Mouse (Mus musculus): ENCODE results near the gene Zfand3. TPM values are rescaled to one million over a fixed set of nuclear protein-coding genes. Genes with fewer than 3 reads are reported as not detected.

Gene Zfand3
- polyA plus RNA-seq, 1 experiment from 2014 or later: 24.2 TPM

GRCm38 (mm10) chr17:30239458-30239857, 234.9 kb downstream of the Zfand3 start:
- Histone ChIP-seq H3K9ac (ENCODE audit: low read depth, low read length) (no peak overlapping the region), H3K4me2 (no peak overlapping the region), H3K27me3 (replicated peaks; ENCODE audit: control insufficient read depth, insufficient read depth, low read length) (no peaks in the 10 kb centered on the region), H3K9me3 (ENCODE audit: control insufficient read depth, low read length) (no peaks in the 10 kb centered on the region), H3K4me3 (ENCODE audit: low read depth, low read length) (no peak overlapping the region), H3K27ac (ENCODE audit: low read depth, low read length) (no peak overlapping the region), H3K36me3 (ENCODE audit: control insufficient read depth, insufficient read depth, low read length) (no peaks in the 10 kb centered on the region), H3K4me1 (replicated peaks; ENCODE audit: control insufficient read depth, insufficient read depth, low read length) (peaks cover 8% of the 10 kb centered on the region; the same call in 1 of the 2 replicates)
- 79% methylated on average over 5 of the region's 5 CpGs for WGBS
- no peak for ATAC-seq (replicated peaks; ENCODE audit: low FRiP score)
- DNase-seq (ENCODE audit: low spot score): no peak

- H3K36me3 ChIP-seq (ENCODE audit: control insufficient read depth, insufficient read depth, low read length): no peaks in the 10 kb centered on the region
- WGBS: 81% methylated on average over 4 of the region's 4 CpGs
- no peak overlapping the region for H3K4me3 ChIP-seq (ENCODE audit: low read depth, low read length)
- no peaks in the 10 kb centered on the region for H3K9me3 ChIP-seq (ENCODE audit: control insufficient read depth, low read length)
- H3K27ac ChIP-seq (ENCODE audit: low read depth, low read length): no peak overlapping the region
- ATAC-seq (replicated peaks; ENCODE audit: low FRiP score) (no peak), DNase-seq (ENCODE audit: low spot score) (no peak)
- H3K4me1 ChIP-seq (replicated peaks; ENCODE audit: control insufficient read depth, insufficient read depth, low read length): peaks cover 16% of the 10 kb centered on the region
- no peak overlapping the region for H3K9ac ChIP-seq (ENCODE audit: low read depth, low read length)
- H3K4me2 ChIP-seq: no peak overlapping the region
- H3K27me3 ChIP-seq (replicated peaks; ENCODE audit: control insufficient read depth, insufficient read depth, low read length): no peaks in the 10 kb centered on the region
Measured at GRCm38 (mm10) chr17:30240659-30241058, 236.1 kb downstream of the Zfand3 start.

- H3K4me1 ChIP-seq (replicated peaks; ENCODE audit: control insufficient read depth, insufficient read depth, low read length): peaks cover 20% of the 10 kb centered on the region
- no peak overlapping the region for H3K9ac ChIP-seq (ENCODE audit: low read depth, low read length)
- ATAC-seq (replicated peaks; ENCODE audit: low FRiP score): no peak
- no peak overlapping the region for H3K4me2 ChIP-seq
- no peaks in the 10 kb centered on the region for H3K27me3 ChIP-seq (replicated peaks; ENCODE audit: control insufficient read depth, insufficient read depth, low read length)
- no peak overlapping the region for H3K4me3 ChIP-seq (ENCODE audit: low read depth, low read length)
- 82% methylated on average over 6 of the region's 6 CpGs for WGBS
- no peak overlapping the region for H3K27ac ChIP-seq (ENCODE audit: low read depth, low read length)
- no peaks in the 10 kb centered on the region for H3K9me3 ChIP-seq (ENCODE audit: control insufficient read depth, low read length)
- H3K36me3 ChIP-seq (ENCODE audit: control insufficient read depth, insufficient read depth, low read length): no peaks in the 10 kb centered on the region
- no peak for DNase-seq (ENCODE audit: low spot score)
Measured at GRCm38 (mm10) chr17:30241061-30241460, 236.5 kb downstream of the Zfand3 start.

- Histone ChIP-seq H3K4me1 (replicated peaks; ENCODE audit: control insufficient read depth, insufficient read depth, low read length) (peaks cover 24% of the 10 kb centered on the region), H3K9me3 (ENCODE audit: control insufficient read depth, low read length) (no peaks in the 10 kb centered on the region), H3K36me3 (ENCODE audit: control insufficient read depth, insufficient read depth, low read length) (no peaks in the 10 kb centered on the region), H3K4me2 (no peak overlapping the region), H3K27me3 (replicated peaks; ENCODE audit: control insufficient read depth, insufficient read depth, low read length) (no peaks in the 10 kb centered on the region), H3K4me3 (ENCODE audit: low read depth, low read length) (no peak overlapping the region), H3K27ac (ENCODE audit: low read depth, low read length) (no peak overlapping the region), H3K9ac (ENCODE audit: low read depth, low read length) (no peak overlapping the region)
- ATAC-seq (replicated peaks; ENCODE audit: low FRiP score) (no peak), DNase-seq (ENCODE audit: low spot score) (no peak)
- 82% methylated on average over 17 of the region's 17 CpGs for WGBS
Measured at GRCm38 (mm10) chr17:30241720-30242322, 237.3 kb downstream of the Zfand3 start.

GRCm38 (mm10) chr17:30242647-30243046, 238.1 kb downstream of the Zfand3 start:
- Histone ChIP-seq H3K36me3 (ENCODE audit: control insufficient read depth, insufficient read depth, low read length) (no peaks in the 10 kb centered on the region), H3K27me3 (replicated peaks; ENCODE audit: control insufficient read depth, insufficient read depth, low read length) (no peaks in the 10 kb centered on the region), H3K4me2 (no peak overlapping the region), H3K4me1 (replicated peaks; ENCODE audit: control insufficient read depth, insufficient read depth, low read length) (peaks cover 24% of the 10 kb centered on the region), H3K9me3 (ENCODE audit: control insufficient read depth, low read length) (no peaks in the 10 kb centered on the region), H3K27ac (ENCODE audit: low read depth, low read length) (no peak overlapping the region), H3K9ac (ENCODE audit: low read depth, low read length) (no peak overlapping the region), H3K4me3 (ENCODE audit: low read depth, low read length) (no peak overlapping the region)
- ATAC-seq (replicated peaks; ENCODE audit: low FRiP score): no peak
- 86% methylated on average over 4 of the region's 4 CpGs for WGBS
- no peak for DNase-seq (ENCODE audit: low spot score)

GRCm38 (mm10) chr17:30243540-30243939, 239.0 kb downstream of the Zfand3 start:
- H3K9ac ChIP-seq (ENCODE audit: low read depth, low read length): no peak overlapping the region
- WGBS: 61% methylated on average over 7 of the region's 7 CpGs
- no peak overlapping the region for H3K4me2 ChIP-seq
- no peaks in the 10 kb centered on the region for H3K36me3 ChIP-seq (ENCODE audit: control insufficient read depth, insufficient read depth, low read length)
- no peak overlapping the region for H3K4me3 ChIP-seq (ENCODE audit: low read depth, low read length)
- DNase-seq (ENCODE audit: low spot score) (no peak), ATAC-seq (replicated peaks; ENCODE audit: low FRiP score) (no peak)
- H3K27me3 ChIP-seq (replicated peaks; ENCODE audit: control insufficient read depth, insufficient read depth, low read length): no peaks in the 10 kb centered on the region
- no peak overlapping the region for H3K27ac ChIP-seq (ENCODE audit: low read depth, low read length)
- H3K4me1 ChIP-seq (replicated peaks; ENCODE audit: control insufficient read depth, insufficient read depth, low read length): peaks cover 24% of the 10 kb centered on the region
- no peaks in the 10 kb centered on the region for H3K9me3 ChIP-seq (ENCODE audit: control insufficient read depth, low read length)

- Histone ChIP-seq H3K36me3 (ENCODE audit: control insufficient read depth, insufficient read depth, low read length) (no peaks in the 10 kb centered on the region), H3K27ac (ENCODE audit: low read depth, low read length) (no peak overlapping the region), H3K27me3 (replicated peaks; ENCODE audit: control insufficient read depth, insufficient read depth, low read length) (no peaks in the 10 kb centered on the region), H3K4me1 (replicated peaks; ENCODE audit: control insufficient read depth, insufficient read depth, low read length) (peaks cover 24% of the 10 kb centered on the region), H3K9ac (ENCODE audit: low read depth, low read length) (no peak overlapping the region), H3K4me3 (ENCODE audit: low read depth, low read length) (no peak overlapping the region), H3K9me3 (ENCODE audit: control insufficient read depth, low read length) (no peaks in the 10 kb centered on the region), H3K4me2 (no peak overlapping the region)
- WGBS: 73% methylated on average over 14 of the region's 14 CpGs
- DNase-seq (ENCODE audit: low spot score) (no peak), ATAC-seq (replicated peaks; ENCODE audit: low FRiP score) (no peak)
Measured at GRCm38 (mm10) chr17:30244651-30245307, 240.2 kb downstream of the Zfand3 start.

GRCm38 (mm10) chr17:30245308-30245706, 240.8 kb downstream of the Zfand3 start:
- no peak for ATAC-seq (replicated peaks; ENCODE audit: low FRiP score)
- WGBS: 74% methylated on average over 10 of the region's 10 CpGs
- H3K36me3 ChIP-seq (ENCODE audit: control insufficient read depth, insufficient read depth, low read length): no peaks in the 10 kb centered on the region
- H3K9me3 ChIP-seq (ENCODE audit: control insufficient read depth, low read length): no peaks in the 10 kb centered on the region
- no peaks in the 10 kb centered on the region for H3K27me3 ChIP-seq (replicated peaks; ENCODE audit: control insufficient read depth, insufficient read depth, low read length)
- peaks cover 24% of the 10 kb centered on the region for H3K4me1 ChIP-seq (replicated peaks; ENCODE audit: control insufficient read depth, insufficient read depth, low read length)
- no peak overlapping the region for H3K27ac ChIP-seq (ENCODE audit: low read depth, low read length)
- H3K4me3 ChIP-seq (ENCODE audit: low read depth, low read length): no peak overlapping the region
- DNase-seq (ENCODE audit: low spot score): no peak
- H3K9ac ChIP-seq (ENCODE audit: low read depth, low read length): no peak overlapping the region
- H3K4me2 ChIP-seq: no peak overlapping the region

- no peaks in the 10 kb centered on the region for H3K4me1 ChIP-seq (replicated peaks; ENCODE audit: control insufficient read depth, insufficient read depth, low read length)
- H3K27ac ChIP-seq (ENCODE audit: low read depth, low read length): no peak overlapping the region
- WGBS: 81% methylated on average over 5 of the region's 5 CpGs
- H3K36me3 ChIP-seq (ENCODE audit: control insufficient read depth, insufficient read depth, low read length): no peaks in the 10 kb centered on the region
- no peak overlapping the region for H3K9ac ChIP-seq (ENCODE audit: low read depth, low read length)
- DNase-seq (ENCODE audit: low spot score) (no peak), ATAC-seq (replicated peaks; ENCODE audit: low FRiP score) (no peak)
- H3K9me3 ChIP-seq (ENCODE audit: control insufficient read depth, low read length): no peaks in the 10 kb centered on the region
- H3K4me2 ChIP-seq: no peak overlapping the region
- H3K4me3 ChIP-seq (ENCODE audit: low read depth, low read length): no peak overlapping the region
- H3K27me3 ChIP-seq (replicated peaks; ENCODE audit: control insufficient read depth, insufficient read depth, low read length): no peaks in the 10 kb centered on the region
Measured at GRCm38 (mm10) chr17:30253028-30253427, 248.5 kb downstream of the Zfand3 start.
